Mouse (Mus musculus): ENCODE measurements around the gene Spats2l. TPM values are rescaled to one million over a fixed set of nuclear protein-coding genes. Genes with fewer than 3 reads are reported as not detected.

Spats2l gene
- total and polyA plus RNA-seq, 3 experiments = 0.09 to 0.77 (median 0.34) TPM

- TF ChIP-seq MEF2A (IDR thresholded peaks at IDR 0.05; ENCODE audit: borderline replicate concordance, low read depth, low read length) = peak; percentile 29; the same call in 1 of the 2 replicates
- no peak for TF ChIP-seq TCF12 (IDR thresholded peaks at IDR 0.05; ENCODE audit: low read depth, low read length)
- Histone ChIP-seq H3K4me1 (ENCODE audit: control insufficient read depth in 1 of 2, insufficient read depth in 2 of 2) (peaks cover 9 to 17% of the 10 kb centered on the region in 2 experiments), H3K4me3 (replicated peaks in 1 of 3; ENCODE audit: low read depth in 2 of 3, low read length in 2 of 3, poor library complexity in 1 of 3) (no peak overlapping the region), H3K79me2 (replicated peaks; ENCODE audit: control insufficient read depth, extremely low read depth, insufficient read depth, poor library complexity, severe bottlenecking) (no peaks in the 10 kb centered on the region), H3K9me3 (replicated peaks; ENCODE audit: low read length) (no peaks in the 10 kb centered on the region), H3K36me3 (replicated peaks in 1 of 2; ENCODE audit: control insufficient read depth in 1 of 2, insufficient read depth in 1 of 2, low read length in 1 of 2) (no peaks in the 10 kb centered on the region), H3K9ac (ENCODE audit: insufficient read depth, low read depth) (no peak overlapping the region; the same call in 1 of the 2 replicates), H3K27ac (ENCODE audit: insufficient read depth, low read depth) (peak overlapping the region; percentile 59; the same call in 1 of the 2 replicates), H3K4me2 (ENCODE audit: insufficient read depth, low read depth, poor library complexity, severe bottlenecking) (peak overlapping the region; percentile 39; the same call in 1 of the 2 replicates), H3K27me3 (replicated peaks) (no peaks in the 10 kb centered on the region)
- dilution Hi-C loops (cut with MboI; ENCODE audit: extremely low pct_ligation_motif_present, extremely low pct_unique_long_range_greater_than_20kb, low sequenced_read_pairs) (no loop called here), in situ Hi-C loops (cut with MboI; ENCODE audit: low pct_ligation_motif_present, low pct_unique_long_range_greater_than_20kb, low sequenced_read_pairs) (no loop called here)
- DNase-seq (ENCODE audit: extremely low read depth) = peak; percentile 58
These were observed 101.5 kb downstream of the Spats2l start for GRCm38 (mm10) chr1:57875512-57875911.

- no peak overlapping the region for H3K27ac ChIP-seq (ENCODE audit: insufficient read depth, low read depth)
- no peak for DNase-seq (ENCODE audit: extremely low read depth)
- H3K4me2 ChIP-seq (ENCODE audit: insufficient read depth, low read depth, poor library complexity, severe bottlenecking) = no peak overlapping the region
- H3K79me2 ChIP-seq (replicated peaks; ENCODE audit: control insufficient read depth, extremely low read depth, insufficient read depth, poor library complexity, severe bottlenecking) = no peaks in the 10 kb centered on the region
- H3K4me3 ChIP-seq (replicated peaks in 1 of 3; ENCODE audit: low read depth in 2 of 3, low read length in 2 of 3, poor library complexity in 1 of 3) = no peak overlapping the region
- in situ Hi-C loops (cut with MboI; ENCODE audit: low pct_ligation_motif_present, low pct_unique_long_range_greater_than_20kb, low sequenced_read_pairs) = no loop called here
- H3K9ac ChIP-seq (ENCODE audit: insufficient read depth, low read depth) = no peak overlapping the region
- peaks cover 9 to 19% of the 10 kb centered on the region in 2 experiments for H3K4me1 ChIP-seq (ENCODE audit: control insufficient read depth in 1 of 2, insufficient read depth in 2 of 2)
- H3K36me3 ChIP-seq (replicated peaks in 1 of 2; ENCODE audit: control insufficient read depth in 1 of 2, insufficient read depth in 1 of 2, low read length in 1 of 2) = no peaks in the 10 kb centered on the region
- H3K27me3 ChIP-seq (replicated peaks) = no peaks in the 10 kb centered on the region
- dilution Hi-C loops (cut with MboI; ENCODE audit: extremely low pct_ligation_motif_present, extremely low pct_unique_long_range_greater_than_20kb, low sequenced_read_pairs) = no loop called here
- H3K9me3 ChIP-seq (replicated peaks; ENCODE audit: low read length) = no peaks in the 10 kb centered on the region
- TF ChIP-seq MAX (IDR thresholded peaks at IDR 0.05; ENCODE audit: low read length) (no peak), ZMIZ1 (IDR thresholded peaks at IDR 0.05; ENCODE audit: low read depth, low read length) (no peak), ELF1 (IDR thresholded peaks at IDR 0.05; ENCODE audit: low read depth, low read length) (no peak), POLR2A (IDR thresholded peaks at IDR 0.05; ENCODE audit: low read depth, low read length) (no peak), ZC3H11A (IDR thresholded peaks at IDR 0.05; ENCODE audit: low read depth, low read length) (no peak), USF2 (conservative IDR thresholded peaks at IDR 0.05; ENCODE audit: low read depth, low read length) (no peak), ZNF384 (IDR thresholded peaks at IDR 0.05; ENCODE audit: low read depth, low read length) (no peak), PAX5 (IDR thresholded peaks at IDR 0.05; ENCODE audit: low read length) (no peak), GABPA (IDR thresholded peaks at IDR 0.05; ENCODE audit: insufficient replicate concordance, low read depth, low read length) (no peak), RAD21 (IDR thresholded peaks at IDR 0.05; ENCODE audit: low read depth, low read length) (no peak)
These were observed 105.0 kb downstream of the Spats2l start for GRCm38 (mm10) chr1:57878957-57879356.

GRCm38 (mm10) chr1:57884867-57885266 lies 110.9 kb downstream of the Spats2l start:
- in situ Hi-C loops (cut with MboI; ENCODE audit: low pct_ligation_motif_present, low pct_unique_long_range_greater_than_20kb, low sequenced_read_pairs) = no loop called here
- no peaks in the 10 kb centered on the region for H3K9me3 ChIP-seq (replicated peaks; ENCODE audit: low read length)
- no peak overlapping the region for H3K4me2 ChIP-seq (ENCODE audit: insufficient read depth, low read depth, poor library complexity, severe bottlenecking)
- H3K79me2 ChIP-seq (replicated peaks; ENCODE audit: control insufficient read depth, extremely low read depth, insufficient read depth, poor library complexity, severe bottlenecking) = no peaks in the 10 kb centered on the region
- no peak overlapping the region for H3K27ac ChIP-seq (ENCODE audit: insufficient read depth, low read depth)
- no peak for DNase-seq (ENCODE audit: extremely low read depth)
- H3K27me3 ChIP-seq (replicated peaks) = no peaks in the 10 kb centered on the region
- peaks cover 0 to 2% of the 10 kb centered on the region in 2 experiments; a peak in 1 of 4 replicates for H3K4me1 ChIP-seq (ENCODE audit: control insufficient read depth in 1 of 2, insufficient read depth in 2 of 2)
- dilution Hi-C loops (cut with MboI; ENCODE audit: extremely low pct_ligation_motif_present, extremely low pct_unique_long_range_greater_than_20kb, low sequenced_read_pairs) = no loop called here
- no peaks in the 10 kb centered on the region for H3K36me3 ChIP-seq (replicated peaks in 1 of 2; ENCODE audit: control insufficient read depth in 1 of 2, insufficient read depth in 1 of 2, low read length in 1 of 2)
- TF ChIP-seq ZC3H11A (IDR thresholded peaks at IDR 0.05; ENCODE audit: low read depth, low read length) (no peak), MYC (IDR thresholded peaks at IDR 0.05; ENCODE audit: low read depth, low read length) (no peak), TCF12 (IDR thresholded peaks at IDR 0.05; ENCODE audit: low read depth, low read length) (no peak), ELF1 (IDR thresholded peaks at IDR 0.05; ENCODE audit: low read depth, low read length) (no peak), RCOR1 (conservative IDR thresholded peaks at IDR 0.05; ENCODE audit: low read depth, low read length) (no peak), BHLHE40 (IDR thresholded peaks at IDR 0.05; ENCODE audit: low read depth, low read length) (no peak), TBP (conservative IDR thresholded peaks at IDR 0.05; ENCODE audit: low read depth, low read length) (no peak), SMC3 (IDR thresholded peaks at IDR 0.05; ENCODE audit: low read depth, low read length) (no peak), USF1 (IDR thresholded peaks at IDR 0.05; ENCODE audit: low read depth, low read length) (no peak), MAFK (IDR thresholded peaks at IDR 0.05; ENCODE audit: insufficient replicate concordance, low read length) (no peak), RAD21 (IDR thresholded peaks at IDR 0.05; ENCODE audit: low read depth, low read length) (no peak), MAZ (IDR thresholded peaks at IDR 0.05; ENCODE audit: low read depth, low read length) (no peak), ZNF384 (IDR thresholded peaks at IDR 0.05; ENCODE audit: low read depth, low read length) (no peak), MAX (IDR thresholded peaks at IDR 0.05; ENCODE audit: low read length) (no peak), UBTF (IDR thresholded peaks at IDR 0.05; ENCODE audit: low read depth, low read length) (no peak), IRF4 (IDR thresholded peaks at IDR 0.05; ENCODE audit: low read depth, low read length) (no peak)
- H3K9ac ChIP-seq (ENCODE audit: insufficient read depth, low read depth) = no peak overlapping the region
- no peak overlapping the region for H3K4me3 ChIP-seq (replicated peaks in 1 of 3; ENCODE audit: low read depth in 2 of 3, low read length in 2 of 3, poor library complexity in 1 of 3)

Measured in CH12.LX (cell line).